Mouse (Mus musculus): Measurements from ENCODE around the gene Pidd1. TPM values are rescaled to one million over a fixed set of nuclear protein-coding genes. Genes with fewer than 3 reads are reported as not detected.

Gene Pidd1
- total RNA-seq, 2 experiments from 2014 or later, result 7.5 to 64.8 TPM

GRCm38 (mm10) chr7:141392552-141393222 lies 51.1 kb downstream of the Pidd1 start:
- peak; percentile 43 for ATAC-seq (replicated peaks; ENCODE audit: low FRiP score, low TSS enrichment, poor library complexity, severe bottlenecking)

DNA sequence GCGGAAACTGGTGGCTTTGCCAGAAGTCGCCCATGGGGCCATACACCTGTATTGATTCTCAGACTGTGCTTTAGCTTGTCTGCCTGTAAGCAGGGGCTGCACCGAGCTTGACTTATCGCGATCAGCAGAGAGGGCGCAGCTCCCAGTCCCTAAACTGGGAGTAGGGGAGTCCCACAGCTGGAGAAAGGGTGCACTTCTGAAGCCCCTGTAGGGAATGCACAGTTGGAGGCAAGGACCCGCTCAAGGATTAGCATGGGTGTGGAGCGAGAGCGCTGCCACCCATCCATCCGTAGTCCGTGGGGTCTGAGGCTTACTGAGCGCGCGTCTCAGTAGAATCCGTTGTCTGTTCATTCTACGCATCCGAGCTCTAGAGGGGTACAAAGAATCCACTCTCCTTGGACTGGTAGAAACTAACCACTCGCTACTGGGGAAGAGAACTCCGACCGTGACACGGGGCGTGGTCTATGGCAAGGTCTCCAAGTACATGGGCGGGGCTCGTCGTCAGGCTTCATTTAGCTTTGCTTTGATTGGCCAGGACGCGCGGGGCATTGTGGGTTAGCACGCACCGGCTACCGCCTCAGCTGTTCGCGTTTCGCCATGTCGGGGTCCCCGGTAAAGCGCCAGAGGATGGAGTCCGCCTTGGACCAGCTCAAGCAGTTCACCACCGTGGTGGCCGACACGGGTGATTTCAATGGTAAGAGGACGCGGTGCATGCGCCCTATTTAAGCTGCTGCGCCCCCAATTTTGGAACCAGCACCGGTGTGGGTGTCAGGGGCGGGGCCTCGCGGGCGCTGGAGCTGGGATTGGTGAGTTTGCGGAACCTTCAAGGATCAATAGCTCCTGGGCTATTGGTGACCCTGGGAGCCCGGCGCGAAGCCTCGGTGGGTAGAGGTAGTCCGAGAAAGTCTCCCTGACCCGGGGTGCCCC lies 51.9 kb downstream of the Pidd1 start, which contains the start of gene Taldo1:
Gene Taldo1 (plus strand): TSS at position 575 of the 927 bp plus-strand sequence.
- peak; percentile 72 for ATAC-seq (replicated peaks; ENCODE audit: low FRiP score, low TSS enrichment, poor library complexity, severe bottlenecking)

DNA sequence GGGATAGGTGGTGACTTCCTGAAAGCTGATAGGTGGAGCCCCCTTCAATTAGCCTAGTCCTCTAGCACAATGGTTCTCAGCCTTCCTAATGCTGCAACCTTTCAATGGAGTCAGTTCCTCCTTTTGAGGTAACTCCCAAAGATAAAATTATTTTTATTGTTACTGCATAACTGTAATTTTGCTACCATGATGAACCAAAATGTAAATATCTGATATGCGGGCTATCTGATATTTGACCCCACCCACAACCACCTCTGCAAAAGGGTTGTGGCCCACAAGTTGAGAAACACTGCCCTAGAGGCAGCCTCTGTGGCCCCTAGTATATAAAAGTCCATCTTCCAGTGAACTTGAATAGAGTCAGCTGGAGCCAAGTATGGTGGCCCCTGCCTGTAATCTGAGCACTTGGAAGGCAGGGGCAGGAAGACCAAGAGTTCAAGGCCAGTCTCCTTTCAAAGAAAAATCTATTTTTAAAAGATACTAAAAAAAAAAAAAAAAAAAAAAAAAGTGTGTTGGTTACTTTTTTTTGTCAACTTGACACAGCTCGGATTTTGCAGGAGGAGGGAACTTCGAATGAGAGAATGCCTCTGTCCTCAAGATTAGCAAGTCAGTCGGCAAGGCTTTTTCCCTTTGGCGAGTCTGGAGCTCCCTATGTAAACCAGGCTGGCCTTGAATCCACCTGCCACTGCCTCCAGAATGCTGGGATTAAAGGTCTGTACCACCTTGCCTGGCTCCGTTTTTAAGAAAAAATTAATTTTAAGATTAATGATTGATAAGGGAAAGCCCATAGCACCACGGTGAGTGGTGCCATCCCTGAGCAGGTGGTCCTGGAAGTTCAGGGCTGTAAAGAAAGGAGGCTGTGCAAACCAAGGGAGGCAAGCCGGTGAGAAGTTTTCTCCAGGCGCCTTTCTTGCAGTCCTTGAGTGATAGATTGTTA lies 53.2 kb downstream of the Pidd1 start:
- no peak for ATAC-seq (replicated peaks; ENCODE audit: low FRiP score, low TSS enrichment, poor library complexity, severe bottlenecking)

GRCm38 (mm10) chr7:141388487-141389109 lies 55.2 kb downstream of the Pidd1 start:
- ATAC-seq (replicated peaks; ENCODE audit: low FRiP score, low TSS enrichment, poor library complexity, severe bottlenecking), result peak; percentile 17

Other genes starting within 250 kb of the Pidd1 start
- gene Lrrc56, start 249.9 kb downstream of the Pidd1 start, total RNA-seq (2014; fragmentation: Nextera tagmentation), result 4.3 and 6.1 TPM in 2 replicates
- gene Lrrc56, start 249.9 kb downstream of the Pidd1 start, total RNA-seq (2017), result 0.28 and 0.88 TPM in 2 replicates
- not detected in 2 replicates for gene Lmntd2, start 229.9 kb downstream of the Pidd1 start, total RNA-seq (2014; fragmentation: Nextera tagmentation)
- gene Lmntd2, start 229.9 kb downstream of the Pidd1 start, total RNA-seq (2017), result not detected in 2 replicates
- gene Rassf7, start 228.2 kb downstream of the Pidd1 start, total RNA-seq (2014; fragmentation: Nextera tagmentation), result 3.1 and 6.4 TPM in 2 replicates
- 3.4 and 4.6 TPM in 2 replicates for gene Rassf7, start 228.2 kb downstream of the Pidd1 start, total RNA-seq (2017)
- gene Phrf1, start 215.2 kb downstream of the Pidd1 start, total RNA-seq (2014; fragmentation: Nextera tagmentation), result 114 and 119 TPM in 2 replicates
- gene Phrf1, start 215.2 kb downstream of the Pidd1 start, total RNA-seq (2017), result 53.9 and 79.3 TPM in 2 replicates
- gene Irf7, start 177.5 kb downstream of the Pidd1 start, total RNA-seq (2014; fragmentation: Nextera tagmentation), result 6.4 and 27.5 TPM in 2 replicates
- 9.7 and 9.9 TPM in 2 replicates for gene Irf7, start 177.5 kb downstream of the Pidd1 start, total RNA-seq (2017)
- gene Cdhr5, start 167.2 kb downstream of the Pidd1 start, total RNA-seq (2014; fragmentation: Nextera tagmentation), result not detected in 2 replicates
- gene Cdhr5, start 167.2 kb downstream of the Pidd1 start, total RNA-seq (2017), result not detected in 2 replicates
- not detected in 2 replicates for gene Sct, start 164.9 kb downstream of the Pidd1 start, total RNA-seq (2014; fragmentation: Nextera tagmentation)
- gene Sct, start 164.9 kb downstream of the Pidd1 start, total RNA-seq (2017), result not detected in 2 replicates
- not detected in 2 replicates for gene Drd4, start 152.0 kb downstream of the Pidd1 start, total RNA-seq (2014; fragmentation: Nextera tagmentation)
- gene Drd4, start 152.0 kb downstream of the Pidd1 start, total RNA-seq (2017), result not detected in 2 replicates
- gene Deaf1, start 116.3 kb downstream of the Pidd1 start, total RNA-seq (2014; fragmentation: Nextera tagmentation), result 54.5 and 74.1 TPM in 2 replicates
- gene Deaf1, start 116.3 kb downstream of the Pidd1 start, total RNA-seq (2017), result 11.0 and 32.1 TPM in 2 replicates
- gene Tmem80, start 116.3 kb downstream of the Pidd1 start, total RNA-seq (2014; fragmentation: Nextera tagmentation), result 23.0 and 39.1 TPM in 2 replicates
- 9.7 and 17.4 TPM in 2 replicates for gene Tmem80, start 116.3 kb downstream of the Pidd1 start, total RNA-seq (2017)
- 2.0 TPM in 1 of 2 replicates, not detected in the other for gene Eps8l2, start 105.1 kb downstream of the Pidd1 start, total RNA-seq (2014; fragmentation: Nextera tagmentation)
- gene Eps8l2, start 105.1 kb downstream of the Pidd1 start, total RNA-seq (2017), result not detected in 2 replicates
- 327 and 353 TPM in 2 replicates for gene Taldo1, start 51.8 kb downstream of the Pidd1 start, total RNA-seq (2014; fragmentation: Nextera tagmentation)
- gene Taldo1, start 51.8 kb downstream of the Pidd1 start, total RNA-seq (2017), result 401 and 451 TPM in 2 replicates
- 26.8 and 33.7 TPM in 2 replicates for gene Gatd1, start 29.9 kb downstream of the Pidd1 start, total RNA-seq (2014; fragmentation: Nextera tagmentation)
- gene Gatd1, start 29.9 kb downstream of the Pidd1 start, total RNA-seq (2017), result 10.9 and 13.9 TPM in 2 replicates
- not detected in 2 replicates for gene Cend1, start 14.5 kb downstream of the Pidd1 start, total RNA-seq (2014; fragmentation: Nextera tagmentation)
- not detected in 2 replicates for gene Cend1, start 14.5 kb downstream of the Pidd1 start, total RNA-seq (2017)
- gene Slc25a22, start 6.1 kb downstream of the Pidd1 start, total RNA-seq (2014; fragmentation: Nextera tagmentation), result 25.9 and 45.2 TPM in 2 replicates
- 3.4 and 6.7 TPM in 2 replicates for gene Slc25a22, start 6.1 kb downstream of the Pidd1 start, total RNA-seq (2017)
- 4,458 and 6,012 TPM in 2 replicates for gene Rplp2, start 3.3 kb upstream of the Pidd1 start, total RNA-seq (2014; fragmentation: Nextera tagmentation)
- 2,286 and 2,743 TPM in 2 replicates for gene Rplp2, start 3.3 kb upstream of the Pidd1 start, total RNA-seq (2017)
- gene Pnpla2, start 11.2 kb upstream of the Pidd1 start, total RNA-seq (2014; fragmentation: Nextera tagmentation), result 29.7 and 32.6 TPM in 2 replicates
- gene Pnpla2, start 11.2 kb upstream of the Pidd1 start, total RNA-seq (2017), result 7.1 and 17.8 TPM in 2 replicates
- not detected in 2 replicates for gene Cracr2b, start 17.1 kb upstream of the Pidd1 start, total RNA-seq (2014; fragmentation: Nextera tagmentation)
- 0.23 TPM in 1 of 2 replicates, not detected in the other for gene Cracr2b, start 17.1 kb upstream of the Pidd1 start, total RNA-seq (2017)
- gene Cd151, start 23.4 kb upstream of the Pidd1 start, total RNA-seq (2014; fragmentation: Nextera tagmentation), result 20.2 and 24.2 TPM in 2 replicates
- 13.2 and 17.6 TPM in 2 replicates for gene Cd151, start 23.4 kb upstream of the Pidd1 start, total RNA-seq (2017)
- gene Polr2l, start 31.1 kb upstream of the Pidd1 start, total RNA-seq (2014; fragmentation: Nextera tagmentation), result 77.2 and 78.1 TPM in 2 replicates
- gene Polr2l, start 31.1 kb upstream of the Pidd1 start, total RNA-seq (2017), result 53.3 and 54.9 TPM in 2 replicates
- gene Tspan4, start 31.2 kb upstream of the Pidd1 start, total RNA-seq (2014; fragmentation: Nextera tagmentation), result 31.6 and 38.2 TPM in 2 replicates
- 26.0 and 33.9 TPM in 2 replicates for gene Tspan4, start 31.2 kb upstream of the Pidd1 start, total RNA-seq (2017)
- 10.5 and 22.5 TPM in 2 replicates for gene Chid1, start 95.8 kb upstream of the Pidd1 start, total RNA-seq (2014; fragmentation: Nextera tagmentation)
- gene Chid1, start 95.8 kb upstream of the Pidd1 start, total RNA-seq (2017), result 31.8 and 44.9 TPM in 2 replicates
- gene Ap2a2, start 118.1 kb upstream of the Pidd1 start, total RNA-seq (2014; fragmentation: Nextera tagmentation), result 32.0 and 42.0 TPM in 2 replicates
- gene Ap2a2, start 118.1 kb upstream of the Pidd1 start, total RNA-seq (2017), result 27.0 and 35.5 TPM in 2 replicates
- gene Muc6, start 211.3 kb upstream of the Pidd1 start, total RNA-seq (2014; fragmentation: Nextera tagmentation), result 3.4 and 5.8 TPM in 2 replicates
- 0.38 TPM in 1 of 2 replicates, not detected in the other for gene Muc6, start 211.3 kb upstream of the Pidd1 start, total RNA-seq (2017)
- gene Muc2, start 246.3 kb upstream of the Pidd1 start, total RNA-seq (2014; fragmentation: Nextera tagmentation), result not detected in 2 replicates
- gene Muc2, start 246.3 kb upstream of the Pidd1 start, total RNA-seq (2017), result not detected in 2 replicates